Mouse (Mus musculus): ENCODE measurements at regions not wholly inside any gene's neighbourhood (a gene's known extent, or its start where the extent isn't known, plus 50 kb on each side); places are given as distances from the start of the nearest gene placed in this dataset.

DNA sequence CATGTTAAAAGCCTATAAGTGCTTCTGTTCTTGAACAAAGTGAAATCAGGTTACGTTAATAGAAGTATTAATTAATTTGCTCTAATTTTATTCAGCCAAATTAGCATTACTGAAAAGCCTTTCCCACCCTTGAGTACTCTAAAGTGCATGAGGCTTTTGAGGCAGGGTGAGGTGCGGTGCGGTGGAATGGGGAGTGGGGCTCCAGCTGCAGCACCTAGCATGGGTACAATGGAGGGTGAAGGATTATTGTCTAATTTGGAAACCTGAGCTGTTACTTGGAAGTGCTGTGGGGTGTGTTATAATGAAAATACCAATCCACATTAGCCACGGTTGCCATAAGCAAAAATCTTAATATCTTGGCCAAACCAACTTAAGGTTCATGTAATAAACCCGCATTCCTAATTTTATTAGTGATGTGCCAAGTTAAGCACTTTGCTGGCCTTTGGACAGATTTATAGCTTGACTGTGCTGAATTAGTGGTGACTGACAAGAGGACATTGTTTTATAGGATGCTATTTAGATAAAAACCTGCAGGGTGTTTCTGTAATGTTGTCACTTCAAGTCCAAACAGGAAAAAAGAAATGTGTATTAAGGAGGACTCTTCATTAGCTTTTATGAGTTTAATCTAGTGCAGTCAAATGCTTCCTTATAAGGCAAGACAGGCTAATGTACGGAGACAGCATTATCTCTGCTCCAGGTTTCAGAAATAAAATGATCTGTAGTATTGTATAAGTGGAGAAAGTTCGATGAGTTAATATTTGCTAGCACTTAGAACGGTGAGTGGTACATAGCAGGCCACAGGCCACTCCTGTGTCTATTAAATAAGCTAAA, 382.2 kb downstream of the Lmo4 start:
- no peaks in the 10 kb centered on the region for H3K36me3 ChIP-seq (ENCODE audit: control insufficient read depth, insufficient read depth, low read length, poor library complexity, severe bottlenecking)
- no peak for TF ChIP-seq EP300 (IDR thresholded peaks at IDR 0.05; ENCODE audit: insufficient read depth, low read depth, low read length)
- TF ChIP-seq CTCF (IDR thresholded peaks at IDR 0.05; ENCODE audit: low read depth, low read length), result no peak
- TF ChIP-seq POLR2A (IDR thresholded peaks at IDR 0.05; ENCODE audit: insufficient read depth, low read length), result no peak
- no peak overlapping the region for H3K4me3 ChIP-seq (ENCODE audit: low read depth, low read length)

DNA sequence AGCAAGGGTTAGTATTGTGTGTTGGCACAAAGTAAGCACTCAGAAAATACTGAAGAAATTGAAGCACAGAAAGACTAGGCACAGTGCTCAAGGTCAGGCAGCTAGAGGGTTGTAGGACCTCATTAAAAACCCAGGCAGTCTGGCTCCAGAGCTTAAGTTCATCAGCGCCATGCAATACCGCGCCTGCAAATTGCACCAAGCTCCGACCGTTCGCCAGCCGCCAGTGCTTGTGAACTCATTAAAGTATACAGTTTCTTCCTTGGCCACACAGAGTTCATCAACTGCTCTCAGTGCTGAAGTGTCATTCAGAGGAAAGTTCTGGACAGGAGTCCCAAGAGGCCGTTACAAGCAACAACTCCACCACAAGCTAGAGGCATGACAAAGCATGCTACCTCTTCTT, 397.5 kb downstream of the Lmo4 start:
- no peak overlapping the region for H3K27ac ChIP-seq (ENCODE audit: insufficient read depth, low read length)
- no peaks in the 10 kb centered on the region for H3K9me3 ChIP-seq (replicated peaks; ENCODE audit: control insufficient read depth, insufficient read depth, low read length, poor library complexity, severe bottlenecking)
- H3K27me3 ChIP-seq (ENCODE audit: control insufficient read depth, insufficient read depth, low read length, poor library complexity, severe bottlenecking), result no peaks in the 10 kb centered on the region
- H3K9ac ChIP-seq (ENCODE audit: low read depth, poor library complexity, severe bottlenecking), result no peak overlapping the region
- no peaks in the 10 kb centered on the region for H3K36me3 ChIP-seq (ENCODE audit: control insufficient read depth, insufficient read depth, low read length, poor library complexity, severe bottlenecking)
- no peaks in the 10 kb centered on the region for H3K4me1 ChIP-seq (ENCODE audit: control insufficient read depth, insufficient read depth, low read length)
- no peak for TF ChIP-seq CTCF (IDR thresholded peaks at IDR 0.05; ENCODE audit: low read depth, low read length)
- TF ChIP-seq EP300 (IDR thresholded peaks at IDR 0.05; ENCODE audit: insufficient read depth, low read depth, low read length), result no peak
- H3K4me3 ChIP-seq (ENCODE audit: low read depth, low read length), result no peak overlapping the region

More for the DNA sequence above, 382.2 kb downstream of the Lmo4 start:
- no peaks in the 10 kb centered on the region for H3K4me1 ChIP-seq (ENCODE audit: control insufficient read depth, insufficient read depth, low read length)
- no peak overlapping the region for H3K9ac ChIP-seq (ENCODE audit: low read depth, poor library complexity, severe bottlenecking)
- H3K9me3 ChIP-seq (replicated peaks; ENCODE audit: control insufficient read depth, insufficient read depth, low read length, poor library complexity, severe bottlenecking), result no peaks in the 10 kb centered on the region; the same call in 1 of the 2 replicates
- no peaks in the 10 kb centered on the region for H3K27me3 ChIP-seq (ENCODE audit: control insufficient read depth, insufficient read depth, low read length, poor library complexity, severe bottlenecking)
- no peak overlapping the region for H3K27ac ChIP-seq (ENCODE audit: insufficient read depth, low read length)

DNA sequence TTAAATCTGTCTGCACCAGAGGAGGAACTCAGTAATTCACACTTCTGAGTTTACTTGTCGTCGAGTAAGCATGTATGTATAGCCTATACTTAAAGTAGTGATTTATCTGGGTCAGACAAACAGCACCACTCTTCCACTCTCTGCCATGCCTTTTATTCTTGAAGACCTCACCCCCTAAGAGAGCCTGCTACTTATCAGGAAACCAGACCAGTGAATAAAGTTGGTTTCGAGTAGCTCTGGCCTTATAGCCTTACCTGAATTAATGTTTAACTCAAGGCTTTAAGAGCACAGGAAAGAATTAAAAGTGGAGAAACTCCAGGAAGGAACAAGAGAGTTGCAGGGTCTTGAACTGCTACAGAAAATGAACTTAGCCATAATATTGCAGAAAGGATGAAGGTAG, 398.1 kb downstream of the Lmo4 start:
- H3K9ac ChIP-seq (ENCODE audit: low read depth, poor library complexity, severe bottlenecking), result no peak overlapping the region
- H3K27ac ChIP-seq (ENCODE audit: insufficient read depth, low read length), result no peak overlapping the region
- no peaks in the 10 kb centered on the region for H3K27me3 ChIP-seq (ENCODE audit: control insufficient read depth, insufficient read depth, low read length, poor library complexity, severe bottlenecking)
- TF ChIP-seq CTCF (IDR thresholded peaks at IDR 0.05; ENCODE audit: low read depth, low read length) (no peak), EP300 (IDR thresholded peaks at IDR 0.05; ENCODE audit: insufficient read depth, low read depth, low read length) (no peak), POLR2A (IDR thresholded peaks at IDR 0.05; ENCODE audit: insufficient read depth, low read length) (no peak)
- no peaks in the 10 kb centered on the region for H3K36me3 ChIP-seq (ENCODE audit: control insufficient read depth, insufficient read depth, low read length, poor library complexity, severe bottlenecking)
- H3K4me1 ChIP-seq (ENCODE audit: control insufficient read depth, insufficient read depth, low read length), result no peaks in the 10 kb centered on the region
- H3K9me3 ChIP-seq (replicated peaks; ENCODE audit: control insufficient read depth, insufficient read depth, low read length, poor library complexity, severe bottlenecking), result no peaks in the 10 kb centered on the region
- no peak overlapping the region for H3K4me3 ChIP-seq (ENCODE audit: low read depth, low read length)

DNA sequence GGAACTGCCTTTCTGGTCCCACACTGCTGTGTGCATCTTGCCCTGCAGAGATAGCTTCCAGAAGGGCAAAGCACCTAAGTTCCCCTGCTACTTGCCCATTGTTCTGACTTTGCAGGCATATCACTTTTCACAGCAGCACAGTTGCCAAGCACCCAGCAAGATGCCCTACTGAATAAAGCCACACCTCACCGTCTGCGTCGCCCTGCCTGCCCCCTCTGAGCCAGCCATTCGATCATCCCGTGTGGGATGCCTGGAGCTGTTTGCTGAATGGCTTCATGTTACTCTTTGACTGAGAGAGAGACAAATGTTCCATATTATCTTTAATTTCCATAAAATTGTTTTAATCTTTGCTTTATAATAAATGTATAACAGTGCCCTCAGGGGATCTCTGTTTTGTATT, 407.2 kb downstream of the Lmo4 start:
- H3K27ac ChIP-seq (ENCODE audit: insufficient read depth, low read length), result no peak overlapping the region
- no peak overlapping the region for H3K9ac ChIP-seq (ENCODE audit: low read depth, poor library complexity, severe bottlenecking)
- no peaks in the 10 kb centered on the region for H3K36me3 ChIP-seq (ENCODE audit: control insufficient read depth, insufficient read depth, low read length, poor library complexity, severe bottlenecking)
- H3K27me3 ChIP-seq (ENCODE audit: control insufficient read depth, insufficient read depth, low read length, poor library complexity, severe bottlenecking), result no peaks in the 10 kb centered on the region
- TF ChIP-seq CTCF (IDR thresholded peaks at IDR 0.05; ENCODE audit: low read depth, low read length) (no peak), EP300 (IDR thresholded peaks at IDR 0.05; ENCODE audit: insufficient read depth, low read depth, low read length) (no peak), POLR2A (IDR thresholded peaks at IDR 0.05; ENCODE audit: insufficient read depth, low read length) (no peak)
- no peaks in the 10 kb centered on the region for H3K9me3 ChIP-seq (replicated peaks; ENCODE audit: control insufficient read depth, insufficient read depth, low read length, poor library complexity, severe bottlenecking)
- no peaks in the 10 kb centered on the region for H3K4me1 ChIP-seq (ENCODE audit: control insufficient read depth, insufficient read depth, low read length)
- no peak overlapping the region for H3K4me3 ChIP-seq (ENCODE audit: low read depth, low read length)

DNA sequence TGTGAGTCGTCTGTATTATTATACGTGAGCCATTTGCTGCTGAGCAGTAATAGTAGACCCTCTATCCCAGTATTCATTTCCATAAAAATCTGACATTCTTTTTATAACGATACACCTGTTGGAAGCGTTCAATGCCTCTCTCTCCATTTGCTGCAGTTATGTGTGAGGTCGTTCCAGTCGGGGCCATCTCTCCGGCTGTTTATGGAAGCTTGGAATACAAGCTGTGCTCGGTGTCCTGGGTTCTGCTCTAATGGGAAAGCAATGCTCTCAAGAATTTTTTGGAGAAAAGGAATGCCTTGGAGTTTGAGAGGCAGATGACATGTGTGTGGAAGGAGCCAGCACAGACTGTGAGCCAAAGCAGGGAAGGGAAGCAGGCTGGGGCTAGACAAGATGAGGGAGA, 414.1 kb downstream of the Lmo4 start:
- no peak overlapping the region for H3K4me3 ChIP-seq (ENCODE audit: low read depth, low read length)
- no peak overlapping the region for H3K27ac ChIP-seq (ENCODE audit: insufficient read depth, low read length)
- no peak for TF ChIP-seq EP300 (IDR thresholded peaks at IDR 0.05; ENCODE audit: insufficient read depth, low read depth, low read length)
- TF ChIP-seq CTCF (IDR thresholded peaks at IDR 0.05; ENCODE audit: low read depth, low read length), result no peak
- no peak for TF ChIP-seq POLR2A (IDR thresholded peaks at IDR 0.05; ENCODE audit: insufficient read depth, low read length)
- no peaks in the 10 kb centered on the region for H3K9me3 ChIP-seq (replicated peaks; ENCODE audit: control insufficient read depth, insufficient read depth, low read length, poor library complexity, severe bottlenecking)
- no peaks in the 10 kb centered on the region for H3K36me3 ChIP-seq (ENCODE audit: control insufficient read depth, insufficient read depth, low read length, poor library complexity, severe bottlenecking)
- H3K4me1 ChIP-seq (ENCODE audit: control insufficient read depth, insufficient read depth, low read length), result no peaks in the 10 kb centered on the region
- H3K27me3 ChIP-seq (ENCODE audit: control insufficient read depth, insufficient read depth, low read length, poor library complexity, severe bottlenecking), result no peaks in the 10 kb centered on the region
- no peak overlapping the region for H3K9ac ChIP-seq (ENCODE audit: low read depth, poor library complexity, severe bottlenecking)

DNA sequence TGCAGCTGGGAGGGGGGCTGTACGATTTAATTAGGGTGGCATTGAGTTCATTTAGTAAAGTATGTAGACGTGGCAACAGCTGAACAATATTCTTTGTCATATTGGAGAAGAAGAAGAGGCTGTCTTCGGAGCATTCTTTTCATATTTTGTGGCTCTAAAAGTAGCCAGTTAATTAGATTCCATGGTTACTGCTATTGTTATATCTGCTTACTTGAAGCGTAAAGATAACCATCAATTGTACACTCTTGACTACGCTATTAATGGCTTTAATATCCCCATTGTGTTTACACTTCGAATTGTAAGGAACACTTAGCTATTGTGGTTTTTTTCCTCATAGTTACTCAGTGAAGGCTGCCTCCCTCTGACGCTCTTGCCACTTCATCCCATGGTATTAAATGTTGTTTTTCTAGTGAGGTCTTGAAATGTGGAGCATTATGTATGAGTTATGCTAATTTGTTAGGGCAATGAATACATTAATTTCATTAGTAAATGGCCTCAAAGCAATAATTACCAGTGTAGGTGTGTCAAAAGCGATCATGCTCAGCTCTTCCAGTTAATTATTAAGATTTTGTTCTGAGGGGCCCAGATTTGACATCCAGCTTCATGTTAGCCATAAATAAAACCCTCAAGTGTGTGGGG, 415.0 kb downstream of the Lmo4 start:
- TF ChIP-seq POLR2A (IDR thresholded peaks at IDR 0.05; ENCODE audit: insufficient read depth, low read length) (no peak), CTCF (IDR thresholded peaks at IDR 0.05; ENCODE audit: low read depth, low read length) (no peak), EP300 (IDR thresholded peaks at IDR 0.05; ENCODE audit: insufficient read depth, low read depth, low read length) (no peak)
- Histone ChIP-seq H3K27ac (ENCODE audit: insufficient read depth, low read length) (no peak overlapping the region), H3K9ac (ENCODE audit: low read depth, poor library complexity, severe bottlenecking) (no peak overlapping the region), H3K4me1 (ENCODE audit: control insufficient read depth, insufficient read depth, low read length) (no peaks in the 10 kb centered on the region), H3K9me3 (replicated peaks; ENCODE audit: control insufficient read depth, insufficient read depth, low read length, poor library complexity, severe bottlenecking) (no peaks in the 10 kb centered on the region), H3K4me3 (ENCODE audit: low read depth, low read length) (no peak overlapping the region), H3K27me3 (ENCODE audit: control insufficient read depth, insufficient read depth, low read length, poor library complexity, severe bottlenecking) (no peaks in the 10 kb centered on the region), H3K36me3 (ENCODE audit: control insufficient read depth, insufficient read depth, low read length, poor library complexity, severe bottlenecking) (no peaks in the 10 kb centered on the region)
